Mouse (Mus musculus) lung, adult 2 months (tissue): ENCODE measurements around the gene Tha1. TPM values are rescaled to one million over a fixed set of nuclear protein-coding genes. Genes with fewer than 3 reads are reported as not detected.

Experiments used
- DNase-seq: peaks from one replicate; pipeline ENCODE4 v3.0.0; 2022
- H3K4me1 ChIP-seq: fragments of 200-500 bp; 2 replicates; pipeline ENCODE4 v1.6.1; 2011; ENCODE audit warnings: low read length; ENCODE audit not compliant: control insufficient read depth, insufficient read depth
- H3K4me3 ChIP-seq: fragments of 200-500 bp; replicated peaks from 2 replicates; pipeline ENCODE3; 2011; ENCODE audit warnings: low read depth, mild to moderate bottlenecking, control low read depth, low read length; ENCODE audit errors: extremely low read depth
- CTCF ChIP-seq: fragments of 200-500 bp; IDR thresholded peaks from 2 replicates; pipeline ENCODE4 v1.5.1; 2011; ENCODE audit warnings: mild to moderate bottlenecking, low read length, control low read depth; ENCODE audit not compliant: insufficient read depth
- POLR2A ChIP-seq: fragments of 200-500 bp; IDR thresholded peaks from 2 replicates; pipeline ENCODE4 v1.6.1; 2011; ENCODE audit warnings: low read depth, mild to moderate bottlenecking, control low read depth, low read length, borderline replicate concordance; ENCODE audit errors: extremely low read depth
- WGBS: fragments of 180-500 bp; shearing (Covaris S2); methylation state at CpG from one replicate; pipeline ENCODE4 v1.1.7; 2018; 5-methylcytosine and 5-hydroxymethylcytosine counted together
- polyA plus RNA-seq: library from polyadenylated mRNA; depleted of rRNA; stranded (reverse); fragments of >200 nt; gene quantifications from 2 replicates; pipeline ENCODE4 v1.2.3, GENCODE M21; 2012

Tha1 gene
- polyA plus RNA-seq, 1 experiment: 11.7 TPM

DNA sequence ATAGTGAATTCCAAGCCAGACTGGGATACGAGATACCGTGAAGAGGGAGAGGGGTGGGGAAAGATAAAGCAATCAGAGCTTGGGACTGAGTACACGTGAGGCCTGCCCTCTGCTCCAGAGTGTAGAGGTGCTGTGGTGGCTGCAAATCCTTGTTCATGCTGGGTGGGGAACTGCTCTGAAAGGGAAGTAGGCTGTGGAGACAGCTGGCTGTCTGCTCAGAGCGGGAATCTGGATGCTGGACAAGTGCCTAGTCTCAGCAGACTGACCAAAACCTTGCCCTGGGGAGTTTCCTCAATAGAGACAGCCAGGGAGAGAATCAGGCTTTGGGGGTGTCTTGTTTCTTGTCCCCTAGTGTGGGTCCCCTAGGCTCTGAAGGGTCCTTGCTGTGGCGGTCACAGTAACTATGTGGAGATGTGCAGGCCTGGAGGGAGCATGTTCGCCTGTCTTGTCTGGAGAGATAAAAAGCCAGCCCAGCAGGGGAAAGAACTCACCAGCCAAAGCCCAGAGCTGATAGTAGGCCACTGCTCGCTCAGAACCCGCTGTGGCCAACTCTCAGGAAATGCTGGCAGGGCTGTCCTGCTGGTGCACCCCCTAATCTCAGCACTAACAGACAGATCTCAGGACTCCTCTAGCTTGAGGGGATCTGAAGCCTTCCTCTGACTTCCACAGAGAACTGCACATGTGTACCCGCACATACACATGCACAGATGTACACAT, 44.2 kb downstream of the Tha1 start:
- H3K4me3 ChIP-seq: no peak overlapping the region
- no peak for TF ChIP-seq CTCF
- TF ChIP-seq POLR2A: no peak
- 32% methylated on average over 9 of the region's 9 CpGs for WGBS

DNA sequence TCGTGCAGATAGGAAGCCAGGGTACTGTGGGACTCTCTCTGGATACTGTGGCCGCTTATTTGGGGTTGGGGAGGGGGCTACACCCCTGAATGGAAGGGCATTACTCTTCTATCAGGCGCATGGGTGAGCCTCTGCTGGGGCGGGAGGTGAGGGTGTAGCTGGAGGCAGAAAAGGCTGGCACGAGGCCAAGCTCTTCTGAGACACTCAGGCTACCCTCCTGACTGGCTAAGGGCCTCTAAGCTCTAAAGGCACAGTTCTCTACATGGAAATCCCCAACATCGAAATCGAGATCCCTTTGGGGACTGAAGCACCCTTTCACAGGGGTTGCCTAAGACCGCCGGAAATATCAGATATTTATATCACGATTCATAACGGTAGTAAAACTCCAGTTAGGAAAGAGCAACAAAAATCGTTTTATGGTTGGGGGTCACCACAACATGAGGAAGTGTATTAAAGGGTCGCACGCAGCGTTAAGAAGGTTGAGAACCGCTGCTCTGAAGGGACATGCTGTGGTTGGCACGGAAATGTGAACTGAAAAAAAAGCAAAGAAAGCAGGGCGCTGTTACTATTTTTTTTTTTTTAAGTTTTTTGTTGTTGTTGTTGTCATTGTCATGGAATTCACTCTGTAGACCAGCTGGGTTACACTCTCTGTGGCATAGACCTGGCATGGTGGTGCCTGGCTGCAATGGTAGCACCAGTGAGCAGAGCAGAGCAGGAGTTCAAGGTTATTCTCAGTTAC, 45.0 kb downstream of the Tha1 start:
- WGBS: 34% methylated on average over 18 of the region's 18 CpGs
- no peak overlapping the region for H3K4me3 ChIP-seq
- DNase-seq: no peak
- peaks cover 24% of the 10 kb centered on the region for H3K4me1 ChIP-seq
- no peak for TF ChIP-seq POLR2A
- TF ChIP-seq CTCF: no peak

More for the DNA sequence above, 44.2 kb downstream of the Tha1 start:
- no peak for DNase-seq
- H3K4me1 ChIP-seq: peaks cover 21% of the 10 kb centered on the region

DNA sequence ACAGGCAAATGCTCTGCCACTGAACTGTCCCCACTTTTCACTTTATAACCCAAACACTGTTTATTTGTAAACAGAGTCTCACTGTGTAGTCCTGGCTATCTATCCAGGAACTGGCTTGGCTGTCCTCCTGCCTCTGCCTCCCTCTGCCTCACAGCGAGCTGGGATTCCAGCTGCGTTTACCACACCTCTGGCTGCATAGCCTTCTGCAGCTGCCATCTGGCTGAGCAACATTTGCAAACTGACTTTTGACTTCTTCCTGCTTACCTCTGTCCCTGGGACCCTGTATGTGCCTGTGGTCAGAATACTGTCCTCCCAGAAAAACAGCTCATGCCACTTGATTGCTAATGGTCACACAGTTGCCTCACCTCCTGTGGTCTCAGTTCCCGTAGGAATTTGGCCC, 45.9 kb downstream of the Tha1 start:
- Histone ChIP-seq H3K4me1 (peaks cover 33% of the 10 kb centered on the region), H3K4me3 (no peak overlapping the region)
- DNase-seq: no peak
- WGBS: 31% methylated on average over 3 of the region's 3 CpGs
- TF ChIP-seq POLR2A (no peak), CTCF (no peak)

DNA sequence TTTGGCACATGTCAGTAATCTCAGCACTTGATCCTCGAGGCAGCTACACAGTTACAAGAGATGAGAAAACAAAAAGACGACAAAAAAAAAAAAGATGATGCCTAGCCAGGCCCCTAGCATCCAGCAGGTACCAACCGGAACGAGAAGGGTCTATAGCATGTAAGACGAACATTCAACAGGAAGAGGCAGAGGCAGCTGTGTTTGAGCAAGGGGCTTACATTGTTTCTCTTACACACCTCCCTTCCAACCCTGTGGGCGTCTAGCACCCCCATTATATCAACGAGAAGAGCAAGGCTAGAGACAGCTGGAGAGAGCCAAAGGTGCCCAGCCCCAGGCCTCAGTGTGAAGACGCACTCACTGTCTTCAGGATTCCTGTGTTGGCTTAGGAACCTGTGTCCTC, 46.4 kb downstream of the Tha1 start:
- 45% methylated on average over 8 of the region's 8 CpGs for WGBS
- no peak overlapping the region for H3K4me3 ChIP-seq
- TF ChIP-seq POLR2A (no peak), CTCF (no peak)
- no peak for DNase-seq
- peaks cover 33% of the 10 kb centered on the region for H3K4me1 ChIP-seq

DNA sequence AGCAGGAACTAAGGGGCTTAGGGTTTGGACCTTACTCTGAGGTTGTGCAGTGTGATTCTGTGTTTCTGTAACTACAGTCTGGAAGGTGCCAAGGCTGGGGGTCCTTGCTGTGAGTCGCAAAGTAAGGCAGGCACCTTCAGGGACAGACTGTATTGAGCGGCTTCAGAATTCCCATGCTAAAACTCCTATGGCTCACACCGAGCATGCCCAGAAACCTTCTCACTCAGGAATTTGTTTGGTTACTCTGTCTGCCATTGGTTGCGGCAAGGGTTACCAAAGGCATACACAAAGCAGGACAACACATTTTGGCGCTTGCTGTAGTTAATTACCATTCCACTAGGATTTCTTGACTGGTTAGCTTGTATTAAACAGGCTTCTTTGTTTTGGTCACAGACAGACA, 47.1 kb downstream of the Tha1 start:
- 27% methylated on average over 5 of the region's 5 CpGs for WGBS
- no peak for TF ChIP-seq CTCF
- no peak for TF ChIP-seq POLR2A
- Histone ChIP-seq H3K4me3 (no peak overlapping the region), H3K4me1 (peaks cover 33% of the 10 kb centered on the region)
- no peak for DNase-seq

DNA sequence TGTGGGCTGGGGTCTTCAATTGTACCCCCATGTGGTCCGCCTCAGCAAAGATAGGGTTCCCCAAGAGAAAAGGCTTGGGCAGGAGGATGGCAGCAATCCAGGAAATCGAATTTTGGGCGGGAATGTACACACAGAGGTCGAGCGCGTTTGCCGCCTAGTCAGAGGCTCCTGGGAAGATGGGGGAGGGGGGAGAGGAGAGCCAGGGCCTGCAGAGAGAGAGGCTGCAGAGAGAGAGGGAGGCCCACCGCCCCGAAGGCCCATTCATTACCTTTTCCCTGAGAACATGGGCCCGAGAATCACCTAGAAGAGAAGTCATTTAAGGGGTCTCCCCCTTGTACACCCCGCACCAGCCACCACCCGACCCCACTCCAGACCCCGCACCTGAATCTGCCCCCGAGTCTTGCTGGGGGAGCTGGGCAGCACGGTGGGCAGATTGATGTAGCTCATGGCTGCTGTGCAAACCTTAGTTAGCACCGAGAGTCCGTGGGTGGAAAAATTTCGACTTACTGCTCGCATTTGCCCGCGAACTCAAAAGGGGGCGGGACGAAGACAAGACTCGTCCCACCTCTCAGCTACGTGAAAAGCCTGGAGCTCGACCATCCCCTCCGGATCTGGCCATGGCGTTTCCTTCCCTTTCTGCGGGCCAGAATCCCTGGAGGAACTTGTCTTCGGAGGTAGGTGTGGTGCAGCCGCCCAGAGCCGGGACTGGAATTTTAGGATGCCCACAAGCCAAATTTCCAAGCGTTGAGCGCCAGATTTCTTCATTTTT, 47.8 kb downstream of the Tha1 start, which contains the start of the genes Afmid and Tk1:
Gene Afmid (plus strand): TSS at position 592 of the 769 bp plus-strand sequence.
Gene Tk1 (minus strand): TSS at position 760 of the 769 bp plus-strand sequence.
- TF ChIP-seq POLR2A (no peak), CTCF (no peak)
- WGBS: under 1% methylated on average over 34 of the region's 34 CpGs
- Histone ChIP-seq H3K4me1 (peaks cover 33% of the 10 kb centered on the region), H3K4me3 (no peak within 1 kb of the TSS)
- peak; percentile 59 for DNase-seq

DNA sequence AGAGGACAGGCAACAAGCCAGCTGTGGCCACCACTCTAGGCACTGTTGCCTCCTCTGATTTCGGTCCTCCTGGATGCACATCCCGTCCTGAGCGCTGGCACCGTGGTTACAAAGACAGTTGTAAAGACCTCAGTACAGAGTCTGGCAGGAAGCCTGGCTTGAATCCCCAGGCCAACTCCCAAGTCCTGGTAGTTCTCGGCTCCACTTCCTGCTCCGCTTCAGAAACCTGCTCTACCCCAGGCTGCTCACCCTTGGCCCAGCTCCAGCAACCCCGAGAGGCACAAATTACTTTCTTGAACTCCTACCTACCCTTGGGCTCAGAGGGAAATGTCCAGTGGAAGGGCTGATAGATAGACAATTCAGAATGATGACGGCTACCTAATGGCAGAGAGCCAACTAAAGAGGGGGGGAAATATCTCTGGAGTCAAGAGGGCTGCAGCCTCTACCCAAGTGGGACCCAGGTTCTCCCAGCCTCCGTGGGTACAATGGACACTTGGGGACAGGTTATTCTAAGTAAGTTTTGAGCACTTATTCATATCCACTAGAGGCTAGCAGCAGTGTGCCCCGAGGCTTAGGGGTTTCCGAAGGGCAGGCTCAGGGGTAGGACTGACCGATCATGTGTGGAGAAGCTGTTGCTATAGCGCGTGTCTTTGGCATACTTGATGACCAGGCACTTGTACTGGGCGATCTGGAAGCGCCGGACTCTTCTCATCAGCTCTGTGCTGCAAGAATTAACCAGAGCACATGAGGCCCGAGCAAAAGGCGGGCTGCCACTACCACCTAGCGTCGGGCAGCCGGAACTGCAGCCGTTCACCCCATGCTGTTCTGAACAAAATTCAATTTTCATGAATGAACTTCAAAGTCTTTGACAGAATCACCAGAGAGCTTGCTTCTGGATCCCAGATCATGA, 49.0 kb downstream of the Tha1 start:
- H3K4me1 ChIP-seq: peaks cover 29% of the 10 kb centered on the region
- no peak overlapping the region for H3K4me3 ChIP-seq
- 4% methylated on average over 23 of the region's 23 CpGs for WGBS
- TF ChIP-seq CTCF: peak; percentile 93
- TF ChIP-seq POLR2A: no peak
- DNase-seq: peak; percentile 81

DNA sequence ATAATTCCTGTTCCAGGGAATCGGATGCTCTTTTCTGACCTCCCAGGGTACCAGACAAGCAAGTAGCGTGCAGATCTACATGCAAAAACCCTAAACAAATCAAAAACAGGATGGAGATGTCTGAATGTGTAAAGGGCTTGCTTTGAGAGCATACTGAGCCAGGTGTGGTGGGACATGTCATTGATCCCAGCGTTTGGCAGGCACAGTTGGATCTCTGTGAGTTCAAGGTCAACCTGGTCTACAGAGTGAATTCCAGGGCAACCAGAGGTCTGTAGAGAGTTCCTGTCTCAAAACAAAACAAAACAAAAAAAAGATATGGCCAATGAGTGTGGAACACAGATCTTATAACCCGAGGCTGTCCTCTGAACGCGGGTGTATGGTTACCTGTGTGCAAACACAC, 49.9 kb downstream of the Tha1 start:
- no peak overlapping the region for H3K4me3 ChIP-seq
- 78% methylated on average over 6 of the region's 6 CpGs for WGBS
- DNase-seq: no peak
- TF ChIP-seq POLR2A (no peak), CTCF (no peak)
- H3K4me1 ChIP-seq: peaks cover 23% of the 10 kb centered on the region
